Mouse (Mus musculus) spleen, adult 2 months (tissue): ENCODE measurements around the gene Lzts2. TPM values are rescaled to one million over a fixed set of nuclear protein-coding genes. Genes with fewer than 3 reads are reported as not detected.

Experiments used
- DNase-seq, 2 experiments: peaks; one replicate each; pipeline versions ENCODE4 v3.0.0 to v3.0.0-alpha.2; 2012 to 2021; ENCODE audit warnings: low spot score in 2 of 2, low read depth in 1 of 2
- H3K27ac ChIP-seq: fragments of 200-500 bp; 2 replicates; pipeline ENCODE4 v1.5.1; 2012; ENCODE audit warnings: low read length, inconsistent platforms; ENCODE audit not compliant: insufficient read depth
- H3K27me3 ChIP-seq: fragments of 200-500 bp; 2 replicates; pipeline ENCODE4 v1.6.1; 2012; ENCODE audit warnings: mild to moderate bottlenecking, moderate library complexity, low read length, inconsistent platforms; ENCODE audit not compliant: control insufficient read depth, insufficient read depth
- H3K36me3 ChIP-seq: fragments of 200-500 bp; 2 replicates; pipeline ENCODE4 v1.6.1; 2012; ENCODE audit warnings: mild to moderate bottlenecking, low read length, inconsistent platforms; ENCODE audit not compliant: control insufficient read depth, insufficient read depth
- H3K4me1 ChIP-seq: fragments of 200-500 bp; 2 replicates; pipeline ENCODE4 v1.6.1; 2011; ENCODE audit warnings: inconsistent platforms; ENCODE audit not compliant: control insufficient read depth, insufficient read depth, insufficient read length
- H3K4me3 ChIP-seq: fragments of 200-500 bp; 2 replicates; pipeline ENCODE4 v1.5.1; 2011; ENCODE audit warnings: mild to moderate bottlenecking, inconsistent platforms; ENCODE audit not compliant: insufficient read depth, insufficient read length; ENCODE audit errors: extremely low read depth
- CTCF ChIP-seq: fragments of 200-500 bp; IDR thresholded peaks from 2 replicates; pipeline ENCODE4 v1.5.1; 2011; ENCODE audit warnings: mild to moderate bottlenecking, inconsistent platforms; ENCODE audit not compliant: insufficient read depth, insufficient read length, insufficient replicate concordance; ENCODE audit errors: extremely low read depth
- POLR2A ChIP-seq: fragments of 200-500 bp; IDR thresholded peaks from 2 replicates; pipeline ENCODE4 v1.6.1; 2011; ENCODE audit warnings: low read depth, low read length, inconsistent platforms
- WGBS: fragments of 180-500 bp; shearing (Covaris S2); methylation state at CpG from one replicate; pipeline ENCODE4 v1.1.7; 2018; 5-methylcytosine and 5-hydroxymethylcytosine counted together
- polyA plus RNA-seq: library from polyadenylated mRNA; depleted of rRNA; stranded (reverse); fragments of >200 nt; gene quantifications from 2 replicates; pipeline ENCODE4 v1.2.3, GENCODE M21; 2012

The Lzts2 gene
- polyA plus RNA-seq, 1 experiment = 23.3 TPM

DNA sequence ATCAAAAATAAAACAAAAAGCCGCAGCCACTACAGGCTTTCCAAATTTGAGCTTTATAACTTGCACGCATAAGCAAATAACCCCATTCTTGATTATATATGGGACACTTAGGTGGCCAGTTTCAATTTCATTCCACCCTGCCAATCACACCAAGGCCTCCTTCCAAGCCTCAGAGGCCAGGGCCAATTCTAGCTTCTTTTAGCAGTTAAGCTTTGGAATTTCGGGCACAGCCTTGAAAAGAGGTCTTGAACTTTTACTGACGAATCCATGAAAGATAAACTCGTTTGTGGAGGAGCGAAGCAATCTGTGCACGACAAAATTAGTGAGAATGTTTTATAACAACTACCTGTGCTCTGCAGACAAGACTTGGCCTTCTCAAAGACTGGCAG, 43.5 kb downstream of the Lzts2 start:
- Histone ChIP-seq H3K4me1 (peaks cover 8% of the 10 kb centered on the region), H3K27ac (peak overlapping the region; percentile 85), H3K27me3 (no peaks in the 10 kb centered on the region), H3K36me3 (peaks cover 6% of the 10 kb centered on the region; the same call in 1 of the 2 replicates), H3K4me3 (peak overlapping the region; percentile 65)
- DNase-seq = no peak
- 23% methylated on average over 7 of the region's 7 CpGs for WGBS
- no peak for TF ChIP-seq POLR2A
- TF ChIP-seq CTCF = no peak

DNA sequence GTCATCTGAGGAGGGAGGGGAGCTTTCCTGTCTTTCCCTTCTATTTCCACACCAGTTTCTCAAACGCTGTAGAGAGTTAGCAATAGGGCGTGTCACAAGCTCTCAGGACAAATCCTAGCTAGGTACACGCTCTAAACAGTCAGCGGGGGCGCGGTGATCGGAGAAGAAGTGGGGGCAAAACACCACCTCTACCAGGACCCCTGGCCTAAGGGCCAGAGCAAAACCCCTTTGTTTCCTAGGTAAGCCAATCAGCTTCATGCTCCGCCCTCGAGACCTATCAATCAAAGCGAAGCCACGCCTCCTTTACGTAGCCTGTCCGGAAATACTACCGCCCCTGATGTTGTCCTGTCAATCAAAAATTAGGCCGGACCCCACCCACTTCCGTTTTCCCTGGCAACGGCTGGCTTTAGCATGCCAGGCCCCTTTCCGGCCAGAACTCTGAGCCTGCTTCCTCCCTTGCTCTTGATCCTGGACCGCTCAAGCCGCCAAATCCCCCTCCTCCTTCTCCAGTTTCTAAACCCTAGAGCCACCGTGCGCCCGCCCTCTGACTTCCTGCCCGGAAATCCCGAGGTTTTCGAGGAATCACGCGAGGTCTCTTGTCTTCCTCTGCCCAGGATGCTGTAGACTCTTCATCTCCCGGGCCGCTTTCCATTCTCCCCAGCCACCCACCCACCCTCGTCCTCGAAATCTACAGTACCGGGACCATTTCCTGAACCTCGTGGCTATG, 44.1 kb downstream of the Lzts2 start:
- peaks cover 8% of the 10 kb centered on the region for H3K4me1 ChIP-seq
- peak; percentile 91 to 95 for DNase-seq
- H3K4me3 ChIP-seq = peak overlapping the region; percentile 65
- H3K36me3 ChIP-seq = peaks cover 3% of the 10 kb centered on the region; the same call in 1 of the 2 replicates
- TF ChIP-seq CTCF = no peak; the same call in 1 of the 2 replicates
- no peaks in the 10 kb centered on the region for H3K27me3 ChIP-seq
- WGBS = under 1% methylated on average over 34 of the region's 34 CpGs
- H3K27ac ChIP-seq = peak overlapping the region; percentile 90

DNA sequence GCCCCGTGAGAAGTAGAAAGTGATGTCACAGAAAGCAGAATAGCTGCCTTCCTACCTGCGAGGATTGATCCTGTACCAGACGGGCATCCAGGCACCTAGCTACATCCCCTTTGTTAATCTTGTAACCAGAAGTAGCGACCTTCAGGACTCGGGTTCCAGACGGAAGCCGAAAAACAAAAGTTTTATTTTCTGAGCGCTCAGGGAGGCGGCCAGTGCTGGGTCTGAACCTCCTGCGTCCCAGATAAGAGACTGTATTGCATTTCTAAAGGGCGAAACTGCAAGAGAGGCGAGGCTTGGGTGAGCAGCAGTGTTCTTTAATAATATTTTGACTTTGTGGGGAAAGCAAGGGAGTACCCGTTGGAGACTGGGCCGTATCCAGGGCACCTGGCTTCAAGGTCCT, 44.6 kb downstream of the Lzts2 start:
- peaks cover 1% of the 10 kb centered on the region; the same call in 1 of the 2 replicates for H3K36me3 ChIP-seq
- no peak for TF ChIP-seq CTCF
- TF ChIP-seq POLR2A = no peak
- H3K4me3 ChIP-seq = peak overlapping the region; percentile 65
- peaks cover 8% of the 10 kb centered on the region for H3K4me1 ChIP-seq
- peak overlapping the region; percentile 90 for H3K27ac ChIP-seq
- DNase-seq = no peak
- 2% methylated on average over 14 of the region's 14 CpGs for WGBS
- no peaks in the 10 kb centered on the region for H3K27me3 ChIP-seq

DNA sequence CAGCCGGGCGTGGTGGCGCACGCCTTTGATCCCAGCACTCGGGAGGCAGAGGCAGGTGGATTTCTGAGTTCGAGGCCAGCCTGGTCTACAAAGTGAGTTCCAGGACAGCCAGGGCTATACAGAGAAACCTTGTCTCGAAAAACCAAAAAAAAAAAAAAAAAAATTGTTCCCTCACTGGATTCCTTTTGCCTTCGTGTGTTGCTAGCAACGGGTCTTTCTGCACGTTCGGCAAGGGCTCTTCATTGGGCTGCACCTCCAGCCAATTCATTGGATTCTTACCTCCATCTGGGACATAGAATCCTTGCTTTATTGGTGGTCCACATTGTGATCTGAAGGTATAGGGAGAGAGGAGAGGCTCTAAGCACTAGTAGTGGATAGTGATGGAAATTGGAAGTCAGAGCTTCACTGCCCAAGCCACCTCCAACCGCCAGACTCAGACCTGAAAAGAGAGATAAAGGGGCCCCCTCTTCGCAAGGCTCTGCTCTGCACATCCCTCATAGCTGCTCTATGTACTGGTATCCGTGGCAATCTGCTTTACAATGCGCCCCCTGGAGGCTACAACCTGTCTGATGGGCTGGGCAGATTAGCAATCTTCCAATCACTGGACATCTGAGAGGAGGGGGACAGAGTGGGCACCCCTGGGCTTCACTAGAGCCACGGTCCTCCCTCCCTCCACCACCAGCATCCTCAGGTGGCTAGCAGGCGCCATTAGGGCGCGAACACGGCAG, 49.5 kb downstream of the Lzts2 start:
- H3K4me3 ChIP-seq = no peak overlapping the region
- 49% methylated on average over 19 of the region's 20 CpGs for WGBS

DNA sequence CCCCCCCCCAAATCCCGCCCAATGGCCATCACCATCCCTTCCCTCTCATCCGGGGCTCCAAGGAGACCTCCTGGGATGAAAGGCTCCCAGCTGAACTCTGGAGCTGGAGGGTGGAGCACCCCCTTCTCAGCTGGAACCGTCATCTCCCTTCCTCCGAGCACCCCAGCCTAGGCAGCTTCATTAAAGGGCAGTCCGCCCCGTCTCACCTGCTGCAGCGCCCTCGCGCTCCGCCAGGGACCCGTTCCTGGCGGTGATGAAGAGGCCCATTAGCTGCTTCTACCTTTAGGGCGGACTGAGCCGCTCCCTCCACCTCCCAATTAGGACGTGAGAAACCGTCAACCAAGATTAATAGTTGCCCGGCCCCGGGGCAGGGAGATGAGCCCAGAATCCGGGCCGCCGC, 51.0 kb downstream of the Lzts2 start:
- H3K27ac ChIP-seq = no peak overlapping the region
- TF ChIP-seq CTCF = no peak
- no peak for TF ChIP-seq POLR2A

More for the DNA sequence above, 49.5 kb downstream of the Lzts2 start:
- TF ChIP-seq POLR2A (no peak), CTCF (peak; percentile 67; the same call in 1 of the 2 replicates)
- Histone ChIP-seq H3K27ac (no peak overlapping the region), H3K4me1 (no peaks in the 10 kb centered on the region; the same call in 1 of the 2 replicates), H3K36me3 (no peaks in the 10 kb centered on the region), H3K27me3 (0 out of 2 replicates have a peak, but pooled peaks cover 1% of the 10 kb centered on the region)
- peak in 1 of 2 experiments; percentile 68 for DNase-seq

DNA sequence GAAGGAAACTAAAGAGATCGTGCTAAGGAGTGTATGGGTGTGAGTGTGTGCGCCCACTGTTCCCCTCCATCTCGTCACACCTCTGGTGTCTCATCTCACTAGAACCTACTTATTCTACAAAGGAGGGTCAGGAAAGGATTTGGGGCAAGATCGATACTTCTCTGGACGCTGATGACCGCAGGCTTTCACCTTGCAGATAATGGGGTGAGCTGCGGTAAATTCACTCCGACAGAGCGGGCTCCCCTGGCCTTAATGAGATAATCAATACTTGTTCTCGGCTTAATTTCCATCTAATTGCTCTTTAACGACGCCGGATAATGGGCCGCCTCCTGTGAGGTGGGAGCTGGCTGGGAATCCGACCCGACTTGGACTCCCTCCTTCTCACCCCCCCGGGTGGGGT, 53.0 kb downstream of the Lzts2 start:
- H3K36me3 ChIP-seq = no peaks in the 10 kb centered on the region
- 0 out of 2 replicates have a peak, but pooled peaks cover 1% of the 10 kb centered on the region for H3K27me3 ChIP-seq
- H3K4me3 ChIP-seq = no peak overlapping the region
- TF ChIP-seq POLR2A (no peak), CTCF (no peak)
- no peak overlapping the region for H3K27ac ChIP-seq
- no peak for DNase-seq
- WGBS = 90% methylated on average over 17 of the region's 17 CpGs
- H3K4me1 ChIP-seq = no peaks in the 10 kb centered on the region

More for the DNA sequence above, 51.0 kb downstream of the Lzts2 start:
- no peak overlapping the region for H3K4me3 ChIP-seq
- H3K4me1 ChIP-seq = no peaks in the 10 kb centered on the region
- no peaks in the 10 kb centered on the region for H3K36me3 ChIP-seq
- H3K27me3 ChIP-seq = 0 out of 2 replicates have a peak, but pooled peaks cover 1% of the 10 kb centered on the region
- no peak for DNase-seq
- 56% methylated on average over 21 of the region's 21 CpGs for WGBS
